Mouse (Mus musculus): Measurements from ENCODE around the gene Tmbim4. TPM values are rescaled to one million over a fixed set of nuclear protein-coding genes. Genes with fewer than 3 reads are reported as not detected.
"Not testable (repeated sequence)": the region's sequence is repeated elsewhere in the genome, so short reads cannot be mapped to it uniquely, and the experiment has no call there.

Tmbim4 gene
- polyA plus RNA-seq, 1 experiment from 2014 or later: 165 TPM

GRCm38 (mm10) chr10:120204591-120205210, 3.3 kb downstream of the Tmbim4 start:
- DNase-seq (ENCODE audit: low spot score): no peak
- TF ChIP-seq CTCF (IDR thresholded peaks at IDR 0.05) (no peak), EP300 (IDR thresholded peaks at IDR 0.05) (no peak)
- Histone ChIP-seq H3K4me2 (replicated peaks; ENCODE audit: low read depth, low read length) (no peak overlapping the region), H3K9ac (replicated peaks; ENCODE audit: low read depth) (no peak overlapping the region), H3K4me1 (ENCODE audit: insufficient read depth, low read depth, low read length) (0 out of 2 replicates have a peak, but pooled peaks cover under 1% of the 10 kb centered on the region), H3K9me3 (ENCODE audit: low read length) (no peaks in the 10 kb centered on the region), H3K27me3 (replicated peaks; ENCODE audit: insufficient read depth, low read length) (no peaks in the 10 kb centered on the region), H3K4me3 (ENCODE audit: low read depth, low read length) (no peak overlapping the region), H3K27ac (ENCODE audit: low read length) (no peak overlapping the region), H3K36me3 (ENCODE audit: insufficient read depth, low read length) (no peaks in the 10 kb centered on the region)
- ATAC-seq: no peak
- WGBS: 71% methylated on average over 13 of the region's 13 CpGs

GRCm38 (mm10) chr10:120208015-120208414, 6.6 kb downstream of the Tmbim4 start:
- no peak overlapping the region for H3K27ac ChIP-seq (ENCODE audit: low read length)
- DNase-seq (ENCODE audit: low spot score) (no peak), ATAC-seq (no peak)
- no peak overlapping the region for H3K4me3 ChIP-seq (ENCODE audit: low read depth, low read length)
- WGBS: 69% methylated on average over 8 of the region's 8 CpGs
- no peak overlapping the region for H3K9ac ChIP-seq (replicated peaks; ENCODE audit: low read depth)
- no peaks in the 10 kb centered on the region for H3K27me3 ChIP-seq (replicated peaks; ENCODE audit: insufficient read depth, low read length)
- no peaks in the 10 kb centered on the region for H3K9me3 ChIP-seq (ENCODE audit: low read length)
- H3K4me2 ChIP-seq (replicated peaks; ENCODE audit: low read depth, low read length): no peak overlapping the region
- H3K36me3 ChIP-seq (ENCODE audit: insufficient read depth, low read length): no peaks in the 10 kb centered on the region
- no peak for TF ChIP-seq CTCF (IDR thresholded peaks at IDR 0.05)
- TF ChIP-seq EP300 (IDR thresholded peaks at IDR 0.05): no peak
- H3K4me1 ChIP-seq (ENCODE audit: insufficient read depth, low read depth, low read length): 0 out of 2 replicates have a peak, but pooled peaks cover 4% of the 10 kb centered on the region

- no peaks in the 10 kb centered on the region for H3K27me3 ChIP-seq (replicated peaks; ENCODE audit: insufficient read depth, low read length)
- H3K27ac ChIP-seq (ENCODE audit: low read length): peak overlapping the region; percentile 45; the same call in 1 of the 2 replicates
- DNase-seq (ENCODE audit: low spot score) (peak; percentile 92), ATAC-seq (peak; percentile 94)
- 0 out of 2 replicates have a peak, but pooled peaks cover 4% of the 10 kb centered on the region for H3K4me1 ChIP-seq (ENCODE audit: insufficient read depth, low read depth, low read length)
- peak overlapping the region; percentile 67 for H3K4me3 ChIP-seq (ENCODE audit: low read depth, low read length)
- peak overlapping the region; percentile 74 for H3K9ac ChIP-seq (replicated peaks; ENCODE audit: low read depth)
- 2% methylated on average over 53 of the region's 53 CpGs for WGBS
- H3K9me3 ChIP-seq (ENCODE audit: low read length): no peaks in the 10 kb centered on the region
- no peaks in the 10 kb centered on the region for H3K36me3 ChIP-seq (ENCODE audit: insufficient read depth, low read length)
- TF ChIP-seq CTCF (IDR thresholded peaks at IDR 0.05): peak; percentile 57
- no peak for TF ChIP-seq EP300 (IDR thresholded peaks at IDR 0.05)
- peak overlapping the region; percentile 81 for H3K4me2 ChIP-seq (replicated peaks; ENCODE audit: low read depth, low read length)
These were observed 7.5 kb downstream of the Tmbim4 start for GRCm38 (mm10) chr10:120208575-120209538.

- no peak for ATAC-seq
- H3K4me1 ChIP-seq (ENCODE audit: insufficient read depth, low read depth, low read length): 0 out of 2 replicates have a peak, but pooled peaks cover 4% of the 10 kb centered on the region
- H3K27ac ChIP-seq (ENCODE audit: low read length): 0 out of 2 replicates have a peak overlapping the region, but pooled peaks have one; percentile 45
- no peak overlapping the region for H3K9ac ChIP-seq (replicated peaks; ENCODE audit: low read depth)
- TF ChIP-seq EP300 (IDR thresholded peaks at IDR 0.05) (0 out of 2 replicates have a peak, but pooled peaks have one; percentile 17), CTCF (IDR thresholded peaks at IDR 0.05) (no peak)
- no peaks in the 10 kb centered on the region for H3K36me3 ChIP-seq (ENCODE audit: insufficient read depth, low read length)
- no peaks in the 10 kb centered on the region for H3K27me3 ChIP-seq (replicated peaks; ENCODE audit: insufficient read depth, low read length)
- 52% methylated on average over 6 of the region's 6 CpGs for WGBS
- DNase-seq (ENCODE audit: low spot score): peak; percentile 38
- peak overlapping the region; percentile 67 for H3K4me3 ChIP-seq (ENCODE audit: low read depth, low read length)
- peak overlapping the region; percentile 81 for H3K4me2 ChIP-seq (replicated peaks; ENCODE audit: low read depth, low read length)
- no peaks in the 10 kb centered on the region for H3K9me3 ChIP-seq (ENCODE audit: low read length)
These were observed 8.1 kb downstream of the Tmbim4 start for GRCm38 (mm10) chr10:120209539-120209925.

GRCm38 (mm10) chr10:120210096-120210495, 8.7 kb downstream of the Tmbim4 start:
- Histone ChIP-seq H3K27ac (ENCODE audit: low read length) (no peak overlapping the region), H3K9me3 (ENCODE audit: low read length) (no peaks in the 10 kb centered on the region), H3K4me3 (ENCODE audit: low read depth, low read length) (no peak overlapping the region), H3K4me1 (ENCODE audit: insufficient read depth, low read depth, low read length) (0 out of 2 replicates have a peak, but pooled peaks cover 4% of the 10 kb centered on the region), H3K4me2 (replicated peaks; ENCODE audit: low read depth, low read length) (peak overlapping the region; percentile 81), H3K9ac (replicated peaks; ENCODE audit: low read depth) (no peak overlapping the region), H3K36me3 (ENCODE audit: insufficient read depth, low read length) (no peaks in the 10 kb centered on the region), H3K27me3 (replicated peaks; ENCODE audit: insufficient read depth, low read length) (no peaks in the 10 kb centered on the region)
- WGBS: 73% methylated on average over 3 of the region's 3 CpGs
- TF ChIP-seq CTCF (IDR thresholded peaks at IDR 0.05) (no peak), EP300 (IDR thresholded peaks at IDR 0.05) (no peak)
- ATAC-seq (no peak), DNase-seq (ENCODE audit: low spot score) (no peak)

GRCm38 (mm10) chr10:120217099-120217498, 15.7 kb downstream of the Tmbim4 start:
- 76% methylated on average over 1 of the region's 1 CpGs for WGBS

More at GRCm38 (mm10) chr10:120217099-120217498, 15.7 kb downstream of the Tmbim4 start:
- DNase-seq (ENCODE audit: low spot score); H3K9me3 ChIP-seq (ENCODE audit: low read length); H3K27me3 ChIP-seq (replicated peaks; ENCODE audit: insufficient read depth, low read length); H3K9ac ChIP-seq (replicated peaks; ENCODE audit: low read depth); H3K27ac ChIP-seq (ENCODE audit: low read length); H3K4me2 ChIP-seq (replicated peaks; ENCODE audit: low read depth, low read length); H3K4me1 ChIP-seq (ENCODE audit: insufficient read depth, low read depth, low read length); ATAC-seq; H3K36me3 ChIP-seq (ENCODE audit: insufficient read depth, low read length); H3K4me3 ChIP-seq (ENCODE audit: low read depth, low read length): not testable (repeated sequence)
